Mouse (Mus musculus): ENCODE results near the gene C2cd3.

DNA sequence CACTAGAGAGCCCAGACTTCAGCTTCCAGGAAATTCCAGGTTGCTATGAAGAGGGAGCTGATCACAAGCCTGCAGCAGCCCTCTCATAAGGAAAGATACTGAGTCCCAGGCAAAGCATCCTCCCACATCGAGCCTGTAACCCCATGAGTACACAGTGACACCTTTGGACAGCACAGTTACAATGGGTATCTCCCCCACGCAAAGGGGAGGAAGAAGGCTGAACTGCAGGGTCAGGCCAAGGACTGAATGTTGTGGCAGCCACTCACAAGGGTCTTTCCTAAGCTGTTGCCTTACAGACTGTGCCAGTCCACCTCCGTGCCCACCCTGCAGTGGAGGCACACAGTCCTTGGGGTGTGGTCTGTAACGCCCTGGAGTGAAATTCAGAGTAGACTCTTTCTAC is 134.5 kb downstream of the C2cd3 start:
- no peak for TF ChIP-seq CTCF (IDR thresholded peaks at IDR 0.05; ENCODE audit: low read depth)
- no peak for TF ChIP-seq EP300 (IDR thresholded peaks at IDR 0.05; ENCODE audit: low read depth)

Measured in heart, postnatal 0 days (tissue).